Mouse (Mus musculus) ovary, adult 18-20 months (tissue): ENCODE results near the gene Robo4.

Experiments
- DNase-seq: peaks from one replicate; pipeline ENCODE4 v3.0.0; 2022; ENCODE audit warnings: low spot score, mixed read lengths

Robo4 gene

GRCm38 (mm10) chr9:37402501-37402900, 804 bp downstream of the Robo4 start:
- no peak for DNase-seq

- no peak for DNase-seq
Measured at GRCm38 (mm10) chr9:37403011-37403410, 1.3 kb downstream of the Robo4 start.

GRCm38 (mm10) chr9:37406372-37406771, 4.7 kb downstream of the Robo4 start:
- no peak for DNase-seq

GRCm38 (mm10) chr9:37407850-37408502, 6.3 kb downstream of the Robo4 start:
- DNase-seq = no peak

GRCm38 (mm10) chr9:37409698-37410445, 8.2 kb downstream of the Robo4 start:
- DNase-seq = no peak

GRCm38 (mm10) chr9:37412989-37413388, 11.3 kb downstream of the Robo4 start:
- DNase-seq = no peak

- DNase-seq = no peak
Measured at GRCm38 (mm10) chr9:37414666-37415065, 13.0 kb downstream of the Robo4 start.

GRCm38 (mm10) chr9:37418791-37419190, 17.1 kb downstream of the Robo4 start:
- DNase-seq = no peak

- peak; percentile 78 for DNase-seq
Measured at GRCm38 (mm10) chr9:37420676-37421075, 19.0 kb downstream of the Robo4 start.

- DNase-seq = no peak
Measured at GRCm38 (mm10) chr9:37421239-37421638, 19.5 kb downstream of the Robo4 start.

GRCm38 (mm10) chr9:37429326-37429725, 27.6 kb downstream of the Robo4 start:
- DNase-seq = no peak

- peak; percentile 42 for DNase-seq
Measured at GRCm38 (mm10) chr9:37430582-37430981, 28.9 kb downstream of the Robo4 start.

- no peak for DNase-seq
Measured at GRCm38 (mm10) chr9:37432026-37432666, 30.4 kb downstream of the Robo4 start.

GRCm38 (mm10) chr9:37432720-37433421, 31.2 kb downstream of the Robo4 start, which contains the start of gene Robo3:
TSS of gene Robo3 (minus strand) at chr9:37433246.
- DNase-seq = no peak

GRCm38 (mm10) chr9:37433823-37434560, 32.3 kb downstream of the Robo4 start:
- no peak for DNase-seq

- DNase-seq = no peak
Measured at GRCm38 (mm10) chr9:37434932-37435331, 33.2 kb downstream of the Robo4 start.

- DNase-seq = no peak
Measured at GRCm38 (mm10) chr9:37435616-37436015, 33.9 kb downstream of the Robo4 start.

GRCm38 (mm10) chr9:37437772-37438735, 36.4 kb downstream of the Robo4 start:
- DNase-seq = no peak

- DNase-seq = no peak
Measured at GRCm38 (mm10) chr9:37452401-37452800, 50.7 kb downstream of the Robo4 start.

- no peak for DNase-seq
Measured at GRCm38 (mm10) chr9:37453328-37453727, 51.6 kb downstream of the Robo4 start.
